Mouse (Mus musculus) ES-E14 (cell line): ENCODE measurements around the gene C2cd2.

Source experiments
- CHD2 ChIP-seq: IDR thresholded peaks from 2 replicates; pipeline ENCODE4 v1.6.1; 2014; ENCODE audit warnings: mild to moderate bottlenecking, low read depth, low read length, inconsistent platforms
- HCFC1 ChIP-seq: IDR thresholded peaks from 2 replicates; pipeline ENCODE4 v1.6.1; 2012; ENCODE audit warnings: low read length, inconsistent platforms, borderline replicate concordance; ENCODE audit not compliant: insufficient read depth
- MAFK ChIP-seq: IDR thresholded peaks from 2 replicates; pipeline ENCODE4 v1.6.1; 2014; ENCODE audit warnings: mild to moderate bottlenecking, low read depth, low read length, inconsistent platforms; ENCODE audit not compliant: insufficient read depth
- ZC3H11A ChIP-seq: IDR thresholded peaks from 2 replicates; pipeline ENCODE4 v1.6.1; 2012; ENCODE audit warnings: low read depth, mild to moderate bottlenecking, inconsistent platforms, low read length, borderline replicate concordance

DNA sequence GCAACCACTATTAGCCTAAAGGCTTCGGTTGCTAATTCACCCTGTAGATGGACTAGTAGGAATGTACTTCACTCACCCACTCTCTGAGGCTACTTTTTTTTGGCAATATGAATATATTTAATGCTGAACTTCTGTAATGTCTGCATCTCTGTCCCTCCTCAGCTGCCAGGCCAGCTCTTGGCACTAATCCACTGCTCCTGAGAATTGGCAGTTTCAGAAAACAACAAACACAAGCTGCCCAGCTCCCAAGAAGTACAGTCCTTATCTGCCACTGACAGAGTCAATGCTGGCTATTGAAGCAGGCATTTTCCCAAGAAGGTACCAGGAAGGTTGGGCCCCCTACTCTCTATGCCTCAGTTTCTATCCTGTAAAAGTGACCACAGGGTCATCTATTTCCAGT, 53.0 kb downstream of the C2cd2 start:
- TF ChIP-seq MAFK, result no peak
- no peak for TF ChIP-seq HCFC1
- TF ChIP-seq CHD2, result no peak
- no peak for TF ChIP-seq ZC3H11A
